Mouse (Mus musculus): Measurements from ENCODE around the gene Ift140. TPM values are rescaled to one million over a fixed set of nuclear protein-coding genes. Genes with fewer than 3 reads are reported as not detected.

Gene Ift140
- total and polyA plus RNA-seq, 2 experiments from 2014 or later, result 4.0 to 11.7 TPM

DNA sequence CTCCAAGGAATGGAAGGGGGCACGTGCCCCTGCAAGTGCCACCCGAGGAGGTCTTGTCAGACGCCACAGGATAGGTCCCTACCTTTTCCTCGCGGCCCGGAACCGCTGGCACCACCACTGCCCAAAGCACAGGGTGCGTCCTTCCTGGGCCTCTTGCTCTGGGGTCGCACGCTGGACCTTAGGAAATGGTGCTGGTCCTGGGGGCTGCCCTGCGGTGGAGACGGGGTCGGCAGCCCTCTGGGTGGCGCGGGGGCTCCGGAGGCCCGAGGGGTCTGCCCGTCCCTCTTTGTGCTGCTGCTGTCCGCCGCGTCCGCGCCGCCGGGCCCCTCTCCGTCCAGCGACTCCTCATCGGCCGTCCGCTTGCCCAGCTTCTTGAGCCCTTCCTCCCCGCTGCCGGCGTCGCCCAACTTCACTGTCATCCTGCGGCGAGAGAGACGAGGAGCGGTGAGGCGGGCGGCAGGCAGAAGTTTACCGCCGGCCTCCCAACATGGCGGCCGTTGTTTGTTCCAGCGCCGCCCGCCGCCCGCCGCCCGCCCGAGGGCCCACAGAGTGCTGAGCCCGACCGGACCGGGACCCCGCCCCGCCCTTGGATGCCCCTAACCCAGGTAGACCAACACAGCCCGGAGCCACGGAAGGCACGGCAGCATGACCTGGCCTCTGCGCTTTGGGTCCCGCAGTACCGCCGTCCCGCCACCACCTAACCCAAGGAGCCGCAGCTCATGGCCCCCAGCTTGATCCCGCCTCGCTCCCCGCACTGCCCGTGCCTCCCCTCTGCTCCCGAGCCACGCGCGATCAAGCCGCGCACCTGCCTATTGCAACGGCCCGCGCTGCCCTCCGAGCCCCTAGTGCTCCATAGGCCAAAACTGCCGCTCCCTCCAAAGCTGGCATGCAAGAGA, 2.0 kb upstream of the Ift140 start:
- Histone ChIP-seq H3K36me3 (replicated peaks; ENCODE audit: control insufficient read depth, insufficient read depth, low read length) (peaks cover 31% of the 10 kb centered on the region), H3K27ac (ENCODE audit: low read depth) (peak overlapping the region; percentile 88), H3K9ac (replicated peaks; ENCODE audit: low read depth, low read length) (peak overlapping the region; percentile 96), H3K9me3 (replicated peaks; ENCODE audit: control insufficient read depth, low read length) (no peaks in the 10 kb centered on the region), H3K4me2 (ENCODE audit: low read depth, low read length) (peak overlapping the region; percentile 83), H3K27me3 (ENCODE audit: control insufficient read depth, insufficient read depth, low read length) (no peaks in the 10 kb centered on the region), H3K4me1 (ENCODE audit: control insufficient read depth, insufficient read depth) (peaks cover 9% of the 10 kb centered on the region), H3K4me3 (ENCODE audit: low read depth, low read length) (peak overlapping the region; percentile 76)
- ATAC-seq (ENCODE audit: insufficient read depth, low read depth), result no peak
- DNase-seq (ENCODE audit: low spot score), result peak; percentile 36
- no peak for TF ChIP-seq EP300 (IDR thresholded peaks at IDR 0.05; ENCODE audit: low read depth)
- no peak for TF ChIP-seq CTCF (IDR thresholded peaks at IDR 0.05; ENCODE audit: low read depth)
- under 1% methylated on average over 80 of the region's 81 CpGs for WGBS

DNA sequence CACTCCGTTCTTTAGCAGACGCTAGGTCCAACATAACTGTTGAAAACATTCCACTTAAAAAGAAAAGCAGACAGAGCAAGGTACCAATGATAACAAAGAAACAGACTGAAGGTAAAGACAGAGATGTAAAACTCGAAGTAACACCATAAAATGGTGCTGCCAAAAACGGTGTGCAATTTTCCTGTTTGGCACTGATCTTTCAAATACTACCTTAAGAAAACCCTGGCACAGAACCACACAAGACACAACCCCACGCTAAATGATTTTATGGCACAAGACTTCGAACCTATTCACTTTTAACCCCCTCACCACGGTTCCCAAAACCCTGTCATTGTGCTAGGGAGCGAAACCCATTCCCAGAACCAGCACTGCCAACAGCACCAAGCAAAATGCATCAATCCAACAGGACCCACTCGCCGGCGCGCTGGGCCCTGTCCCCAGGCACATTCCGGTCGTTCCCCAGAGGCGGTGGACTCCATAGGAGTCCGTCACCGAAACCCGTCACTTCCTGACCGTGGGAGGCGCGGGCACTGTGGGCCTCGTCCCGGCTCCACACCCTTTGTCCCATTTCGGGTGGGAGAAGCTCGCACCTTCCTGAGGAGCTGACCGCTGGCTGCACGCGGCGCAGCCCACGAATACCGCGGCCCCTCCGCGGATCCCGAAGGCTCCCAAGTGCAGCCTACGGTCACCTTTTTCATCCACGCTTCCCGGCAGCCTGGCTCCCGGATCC, 879 bp upstream of the Ift140 start:
- no peaks in the 10 kb centered on the region for H3K9me3 ChIP-seq (replicated peaks; ENCODE audit: control insufficient read depth, low read length)
- H3K27ac ChIP-seq (ENCODE audit: low read depth), result peak overlapping the region; percentile 88
- peaks cover 9% of the 10 kb centered on the region for H3K4me1 ChIP-seq (ENCODE audit: control insufficient read depth, insufficient read depth)
- peak overlapping the region; percentile 96 for H3K9ac ChIP-seq (replicated peaks; ENCODE audit: low read depth, low read length)
- H3K4me3 ChIP-seq (ENCODE audit: low read depth, low read length), result peak overlapping the region; percentile 76
- H3K4me2 ChIP-seq (ENCODE audit: low read depth, low read length), result peak overlapping the region; percentile 83
- peaks cover 22% of the 10 kb centered on the region for H3K36me3 ChIP-seq (replicated peaks; ENCODE audit: control insufficient read depth, insufficient read depth, low read length)
- no peaks in the 10 kb centered on the region for H3K27me3 ChIP-seq (ENCODE audit: control insufficient read depth, insufficient read depth, low read length)
- WGBS, result under 1% methylated on average over 38 of the region's 39 CpGs
- TF ChIP-seq CTCF (IDR thresholded peaks at IDR 0.05; ENCODE audit: low read depth) (no peak), EP300 (IDR thresholded peaks at IDR 0.05; ENCODE audit: low read depth) (no peak)
- DNase-seq (ENCODE audit: low spot score) (peak; percentile 48), ATAC-seq (ENCODE audit: insufficient read depth, low read depth) (peak; percentile 22)

- peak; percentile 76 for DNase-seq (ENCODE audit: low spot score)
- under 1% methylated on average over 55 of the region's 55 CpGs for WGBS
- Histone ChIP-seq H3K4me3 (ENCODE audit: low read depth, low read length) (peak overlapping the region; percentile 76), H3K9ac (replicated peaks; ENCODE audit: low read depth, low read length) (peak overlapping the region; percentile 59), H3K9me3 (replicated peaks; ENCODE audit: control insufficient read depth, low read length) (no peaks in the 10 kb centered on the region), H3K4me1 (ENCODE audit: control insufficient read depth, insufficient read depth) (peaks cover 9% of the 10 kb centered on the region), H3K36me3 (replicated peaks; ENCODE audit: control insufficient read depth, insufficient read depth, low read length) (peaks cover 14% of the 10 kb centered on the region; the same call in 1 of the 2 replicates), H3K27me3 (ENCODE audit: control insufficient read depth, insufficient read depth, low read length) (no peaks in the 10 kb centered on the region), H3K27ac (ENCODE audit: low read depth) (peak overlapping the region; percentile 73), H3K4me2 (ENCODE audit: low read depth, low read length) (peak overlapping the region; percentile 88)
- peak; percentile 40 for TF ChIP-seq CTCF (IDR thresholded peaks at IDR 0.05; ENCODE audit: low read depth)
- no peak for TF ChIP-seq EP300 (IDR thresholded peaks at IDR 0.05; ENCODE audit: low read depth)
- peak; percentile 82 for ATAC-seq (ENCODE audit: insufficient read depth, low read depth)
These were observed 627 bp downstream of the Ift140 start for GRCm38 (mm10) chr17:25016292-25017132.

DNA sequence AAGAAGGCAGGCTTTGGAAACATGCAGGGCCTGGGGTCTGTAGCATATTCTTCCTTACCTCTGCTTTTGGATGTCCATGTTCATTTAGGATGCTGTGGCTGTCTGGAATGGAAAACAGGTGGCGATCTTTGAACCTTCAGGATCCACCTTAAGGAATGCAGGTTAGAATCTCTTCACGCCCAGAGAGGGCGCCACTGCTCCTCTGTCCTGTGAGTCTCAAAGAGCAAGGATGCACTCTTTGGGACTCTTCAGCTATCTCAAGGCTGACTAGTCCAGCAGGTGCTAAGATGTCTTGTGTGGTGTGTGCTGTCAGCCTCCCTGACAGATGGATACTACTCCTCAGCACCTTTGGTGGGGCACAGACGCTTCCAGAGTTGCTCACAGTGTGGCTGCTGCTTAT, 20.3 kb downstream of the Ift140 start:
- H3K36me3 ChIP-seq (replicated peaks; ENCODE audit: control insufficient read depth, insufficient read depth, low read length), result peaks cover 37% of the 10 kb centered on the region
- H3K27me3 ChIP-seq (ENCODE audit: control insufficient read depth, insufficient read depth, low read length), result no peaks in the 10 kb centered on the region
- DNase-seq (ENCODE audit: low spot score) (no peak), ATAC-seq (ENCODE audit: insufficient read depth, low read depth) (no peak)
- no peak overlapping the region for H3K9ac ChIP-seq (replicated peaks; ENCODE audit: low read depth, low read length)
- no peaks in the 10 kb centered on the region for H3K4me1 ChIP-seq (ENCODE audit: control insufficient read depth, insufficient read depth)
- H3K4me2 ChIP-seq (ENCODE audit: low read depth, low read length), result no peak overlapping the region
- H3K4me3 ChIP-seq (ENCODE audit: low read depth, low read length), result no peak overlapping the region
- TF ChIP-seq EP300 (IDR thresholded peaks at IDR 0.05; ENCODE audit: low read depth) (no peak), CTCF (IDR thresholded peaks at IDR 0.05; ENCODE audit: low read depth) (peak; percentile 46)
- no peak overlapping the region for H3K27ac ChIP-seq (ENCODE audit: low read depth)
- H3K9me3 ChIP-seq (replicated peaks; ENCODE audit: control insufficient read depth, low read length), result no peaks in the 10 kb centered on the region
- WGBS, result 62% methylated on average over 4 of the region's 4 CpGs

- Histone ChIP-seq H3K27ac (ENCODE audit: low read depth) (peak overlapping the region; percentile 11; the same call in 1 of the 2 replicates), H3K27me3 (ENCODE audit: control insufficient read depth, insufficient read depth, low read length) (no peaks in the 10 kb centered on the region), H3K36me3 (replicated peaks; ENCODE audit: control insufficient read depth, insufficient read depth, low read length) (peaks cover 11% of the 10 kb centered on the region; the same call in 1 of the 2 replicates), H3K4me3 (ENCODE audit: low read depth, low read length) (no peak overlapping the region), H3K4me2 (ENCODE audit: low read depth, low read length) (no peak overlapping the region), H3K9ac (replicated peaks; ENCODE audit: low read depth, low read length) (no peak overlapping the region), H3K9me3 (replicated peaks; ENCODE audit: control insufficient read depth, low read length) (no peaks in the 10 kb centered on the region), H3K4me1 (ENCODE audit: control insufficient read depth, insufficient read depth) (no peaks in the 10 kb centered on the region)
- no peak for TF ChIP-seq EP300 (IDR thresholded peaks at IDR 0.05; ENCODE audit: low read depth)
- no peak for TF ChIP-seq CTCF (IDR thresholded peaks at IDR 0.05; ENCODE audit: low read depth)
- DNase-seq (ENCODE audit: low spot score), result no peak
- ATAC-seq (ENCODE audit: insufficient read depth, low read depth), result no peak
- 56% methylated on average over 7 of the region's 7 CpGs for WGBS
These were observed 29.0 kb downstream of the Ift140 start for GRCm38 (mm10) chr17:25044879-25045278.

Measured in heart, postnatal 0 days (tissue).